Mouse (Mus musculus): ENCODE data around the gene Fgfr2. TPM values are rescaled to one million over a fixed set of nuclear protein-coding genes. Genes with fewer than 3 reads are reported as not detected.

Gene Fgfr2
- polyA plus RNA-seq, 1 experiment from 2014 or later = 24.1 TPM

- no peak overlapping the region for H3K9ac ChIP-seq (ENCODE audit: low read depth, low read length)
- 82% methylated on average over 9 of the region's 9 CpGs for WGBS
- no peaks in the 10 kb centered on the region for H3K27me3 ChIP-seq (replicated peaks; ENCODE audit: control insufficient read depth, insufficient read depth, low read length)
- no peak for ATAC-seq
- H3K4me1 ChIP-seq (ENCODE audit: control insufficient read depth, insufficient read depth, low read depth, low read length) = no peaks in the 10 kb centered on the region; the same call in 1 of the 2 replicates
- no peak overlapping the region for H3K27ac ChIP-seq (ENCODE audit: low read depth, low read length)
- H3K9me3 ChIP-seq (ENCODE audit: control insufficient read depth, low read length) = no peaks in the 10 kb centered on the region
- H3K4me2 ChIP-seq (ENCODE audit: low read length) = no peak overlapping the region
- H3K4me3 ChIP-seq (ENCODE audit: low read length) = no peak overlapping the region
- H3K36me3 ChIP-seq (ENCODE audit: control insufficient read depth, insufficient read depth, low read length) = no peaks in the 10 kb centered on the region
These were observed 2299.2 kb downstream of the Fgfr2 start for GRCm38 (mm10) chr7:130823992-130824391.

GRCm38 (mm10) chr7:130819624-130820023 is 2303.5 kb downstream of the Fgfr2 start:
- Histone ChIP-seq H3K36me3 (ENCODE audit: control insufficient read depth, insufficient read depth, low read length) (no peaks in the 10 kb centered on the region), H3K4me1 (ENCODE audit: control insufficient read depth, insufficient read depth, low read depth, low read length) (no peaks in the 10 kb centered on the region; the same call in 1 of the 2 replicates), H3K27ac (ENCODE audit: low read depth, low read length) (no peak overlapping the region), H3K9me3 (ENCODE audit: control insufficient read depth, low read length) (no peaks in the 10 kb centered on the region), H3K9ac (ENCODE audit: low read depth, low read length) (no peak overlapping the region), H3K27me3 (replicated peaks; ENCODE audit: control insufficient read depth, insufficient read depth, low read length) (no peaks in the 10 kb centered on the region), H3K4me3 (ENCODE audit: low read length) (no peak overlapping the region), H3K4me2 (ENCODE audit: low read length) (no peak overlapping the region)
- 66% methylated on average over 10 of the region's 10 CpGs for WGBS
- no peak for ATAC-seq

- Histone ChIP-seq H3K27ac (ENCODE audit: low read depth, low read length) (no peak overlapping the region), H3K9ac (ENCODE audit: low read depth, low read length) (no peak overlapping the region), H3K27me3 (replicated peaks; ENCODE audit: control insufficient read depth, insufficient read depth, low read length) (no peaks in the 10 kb centered on the region), H3K4me3 (ENCODE audit: low read length) (no peak overlapping the region), H3K9me3 (ENCODE audit: control insufficient read depth, low read length) (no peaks in the 10 kb centered on the region), H3K36me3 (ENCODE audit: control insufficient read depth, insufficient read depth, low read length) (no peaks in the 10 kb centered on the region), H3K4me1 (ENCODE audit: control insufficient read depth, insufficient read depth, low read depth, low read length) (no peaks in the 10 kb centered on the region; the same call in 1 of the 2 replicates), H3K4me2 (ENCODE audit: low read length) (no peak overlapping the region)
- no peak for ATAC-seq
- 88% methylated on average over 5 of the region's 5 CpGs for WGBS
These were observed 2304.3 kb downstream of the Fgfr2 start for GRCm38 (mm10) chr7:130818813-130819212.

GRCm38 (mm10) chr7:130816243-130816642 is 2306.9 kb downstream of the Fgfr2 start:
- 88% methylated on average over 7 of the region's 7 CpGs for whole genome bisulfite sequencing
- no peak overlapping the region for H3K9ac ChIP-seq (ENCODE audit: low read depth, low read length)
- H3K36me3 ChIP-seq (ENCODE audit: control insufficient read depth, insufficient read depth, low read length) = no peaks in the 10 kb centered on the region
- ATAC-seq = no peak
- no peaks in the 10 kb centered on the region for H3K9me3 ChIP-seq (ENCODE audit: control insufficient read depth, low read length)
- H3K4me3 ChIP-seq (ENCODE audit: low read length) = no peak overlapping the region
- no peaks in the 10 kb centered on the region for H3K27me3 ChIP-seq (replicated peaks; ENCODE audit: control insufficient read depth, insufficient read depth, low read length)
- no peak overlapping the region for H3K4me2 ChIP-seq (ENCODE audit: low read length)
- H3K27ac ChIP-seq (ENCODE audit: low read depth, low read length) = no peak overlapping the region
- no peaks in the 10 kb centered on the region; the same call in 1 of the 2 replicates for H3K4me1 ChIP-seq (ENCODE audit: control insufficient read depth, insufficient read depth, low read depth, low read length)

- no peak overlapping the region for H3K4me2 ChIP-seq (ENCODE audit: low read length)
- no peaks in the 10 kb centered on the region for H3K36me3 ChIP-seq (ENCODE audit: control insufficient read depth, insufficient read depth, low read length)
- no peak for ATAC-seq
- 95% methylated on average over 10 of the region's 10 CpGs for WGBS
- no peak overlapping the region for H3K4me3 ChIP-seq (ENCODE audit: low read length)
- no peaks in the 10 kb centered on the region; the same call in 1 of the 2 replicates for H3K4me1 ChIP-seq (ENCODE audit: control insufficient read depth, insufficient read depth, low read depth, low read length)
- H3K27me3 ChIP-seq (replicated peaks; ENCODE audit: control insufficient read depth, insufficient read depth, low read length) = no peaks in the 10 kb centered on the region
- H3K27ac ChIP-seq (ENCODE audit: low read depth, low read length) = no peak overlapping the region
- no peak overlapping the region for H3K9ac ChIP-seq (ENCODE audit: low read depth, low read length)
- no peaks in the 10 kb centered on the region for H3K9me3 ChIP-seq (ENCODE audit: control insufficient read depth, low read length)
These were observed 2307.5 kb downstream of the Fgfr2 start for GRCm38 (mm10) chr7:130815601-130816000.

- no peak for ATAC-seq
- Histone ChIP-seq H3K9me3 (ENCODE audit: control insufficient read depth, low read length) (no peaks in the 10 kb centered on the region), H3K4me3 (ENCODE audit: low read length) (no peak overlapping the region), H3K4me1 (ENCODE audit: control insufficient read depth, insufficient read depth, low read depth, low read length) (no peaks in the 10 kb centered on the region), H3K36me3 (ENCODE audit: control insufficient read depth, insufficient read depth, low read length) (no peaks in the 10 kb centered on the region), H3K9ac (ENCODE audit: low read depth, low read length) (no peak overlapping the region), H3K27me3 (replicated peaks; ENCODE audit: control insufficient read depth, insufficient read depth, low read length) (no peaks in the 10 kb centered on the region), H3K27ac (ENCODE audit: low read depth, low read length) (no peak overlapping the region), H3K4me2 (ENCODE audit: low read length) (no peak overlapping the region)
- WGBS = 42% methylated on average over 16 of the region's 16 CpGs
These were observed 2310.7 kb downstream of the Fgfr2 start for GRCm38 (mm10) chr7:130812407-130812806.

- no peaks in the 10 kb centered on the region for H3K27me3 ChIP-seq (replicated peaks; ENCODE audit: control insufficient read depth, insufficient read depth, low read length)
- no peaks in the 10 kb centered on the region for H3K36me3 ChIP-seq (ENCODE audit: control insufficient read depth, insufficient read depth, low read length)
- H3K4me2 ChIP-seq (ENCODE audit: low read length) = no peak overlapping the region
- 86% methylated on average over 4 of the region's 4 CpGs for WGBS
- H3K4me1 ChIP-seq (ENCODE audit: control insufficient read depth, insufficient read depth, low read depth, low read length) = no peaks in the 10 kb centered on the region
- H3K9me3 ChIP-seq (ENCODE audit: control insufficient read depth, low read length) = no peaks in the 10 kb centered on the region
- ATAC-seq = no peak
- no peak overlapping the region for H3K9ac ChIP-seq (ENCODE audit: low read depth, low read length)
- H3K4me3 ChIP-seq (ENCODE audit: low read length) = no peak overlapping the region
- no peak overlapping the region for H3K27ac ChIP-seq (ENCODE audit: low read depth, low read length)
These were observed 2312.9 kb downstream of the Fgfr2 start for GRCm38 (mm10) chr7:130810238-130810637.

- Histone ChIP-seq H3K4me2 (ENCODE audit: low read length) (no peak overlapping the region), H3K9me3 (ENCODE audit: control insufficient read depth, low read length) (no peaks in the 10 kb centered on the region), H3K4me1 (ENCODE audit: control insufficient read depth, insufficient read depth, low read depth, low read length) (no peaks in the 10 kb centered on the region), H3K4me3 (ENCODE audit: low read length) (no peak overlapping the region), H3K27me3 (replicated peaks; ENCODE audit: control insufficient read depth, insufficient read depth, low read length) (no peaks in the 10 kb centered on the region), H3K36me3 (ENCODE audit: control insufficient read depth, insufficient read depth, low read length) (no peaks in the 10 kb centered on the region), H3K27ac (ENCODE audit: low read depth, low read length) (no peak overlapping the region), H3K9ac (ENCODE audit: low read depth, low read length) (no peak overlapping the region)
- WGBS = 81% methylated on average over 6 of the region's 6 CpGs
- ATAC-seq = no peak
These were observed 2314.5 kb downstream of the Fgfr2 start for GRCm38 (mm10) chr7:130808694-130809093.

- no peaks in the 10 kb centered on the region for H3K9me3 ChIP-seq (ENCODE audit: control insufficient read depth, low read length)
- H3K9ac ChIP-seq (ENCODE audit: low read depth, low read length) = no peak overlapping the region
- H3K27ac ChIP-seq (ENCODE audit: low read depth, low read length) = no peak overlapping the region
- H3K4me2 ChIP-seq (ENCODE audit: low read length) = no peak overlapping the region
- H3K36me3 ChIP-seq (ENCODE audit: control insufficient read depth, insufficient read depth, low read length) = no peaks in the 10 kb centered on the region
- WGBS = 64% methylated on average over 8 of the region's 8 CpGs
- H3K4me1 ChIP-seq (ENCODE audit: control insufficient read depth, insufficient read depth, low read depth, low read length) = no peaks in the 10 kb centered on the region
- no peak overlapping the region for H3K4me3 ChIP-seq (ENCODE audit: low read length)
- no peaks in the 10 kb centered on the region for H3K27me3 ChIP-seq (replicated peaks; ENCODE audit: control insufficient read depth, insufficient read depth, low read length)
- ATAC-seq = no peak
These were observed 2315.4 kb downstream of the Fgfr2 start for GRCm38 (mm10) chr7:130807749-130808148.

- no peak overlapping the region for H3K27ac ChIP-seq (ENCODE audit: low read depth, low read length)
- 81% methylated on average over 5 of the region's 5 CpGs for WGBS
- H3K36me3 ChIP-seq (ENCODE audit: control insufficient read depth, insufficient read depth, low read length) = no peaks in the 10 kb centered on the region
- H3K4me1 ChIP-seq (ENCODE audit: control insufficient read depth, insufficient read depth, low read depth, low read length) = no peaks in the 10 kb centered on the region
- no peak for ATAC-seq
- no peaks in the 10 kb centered on the region for H3K9me3 ChIP-seq (ENCODE audit: control insufficient read depth, low read length)
- H3K27me3 ChIP-seq (replicated peaks; ENCODE audit: control insufficient read depth, insufficient read depth, low read length) = no peaks in the 10 kb centered on the region
- H3K9ac ChIP-seq (ENCODE audit: low read depth, low read length) = no peak overlapping the region
- no peak overlapping the region for H3K4me2 ChIP-seq (ENCODE audit: low read length)
- no peak overlapping the region for H3K4me3 ChIP-seq (ENCODE audit: low read length)
These were observed 2318.2 kb downstream of the Fgfr2 start for GRCm38 (mm10) chr7:130804991-130805390.
